Mouse (Mus musculus): Measurements from ENCODE around the gene Ap3b1.
A peak's percentile ranks its signal among the peaks of the same experiment; 100 is the strongest.
"Not testable (repeated sequence)": the region's sequence is repeated elsewhere in the genome, so short reads cannot be mapped to it uniquely, and the experiment has no call there.

Gene Ap3b1

GRCm38 (mm10) chr13:94358401-94359265, at the start of gene Ap3b1:
Gene Ap3b1, plus strand, starts transcription at chr13:94358960.
- peak; percentile 93 for DNase-seq (ENCODE audit: low spot score)

GRCm38 (mm10) chr13:94312812-94313211, 45.9 kb upstream of the Ap3b1 start:
- DNase-seq (ENCODE audit: low spot score) = not testable (repeated sequence)

- no peak for DNase-seq (ENCODE audit: low spot score)
Observed at GRCm38 (mm10) chr13:94316975-94317511, 41.7 kb upstream of the Ap3b1 start.

- no peak for DNase-seq (ENCODE audit: low spot score)
Observed at GRCm38 (mm10) chr13:94321094-94321792, 37.5 kb upstream of the Ap3b1 start.

GRCm38 (mm10) chr13:94322475-94322874, 36.3 kb upstream of the Ap3b1 start:
- no peak for DNase-seq (ENCODE audit: low spot score)

GRCm38 (mm10) chr13:94328063-94328462, 30.7 kb upstream of the Ap3b1 start:
- DNase-seq (ENCODE audit: low spot score) = no peak

- DNase-seq (ENCODE audit: low spot score) = not testable (repeated sequence)
Observed at GRCm38 (mm10) chr13:94329005-94329404, 29.8 kb upstream of the Ap3b1 start.

- no peak for DNase-seq (ENCODE audit: low spot score)
Observed at GRCm38 (mm10) chr13:94330392-94330979, 28.3 kb upstream of the Ap3b1 start.

GRCm38 (mm10) chr13:94338357-94338756, 20.4 kb upstream of the Ap3b1 start:
- no peak for DNase-seq (ENCODE audit: low spot score)

GRCm38 (mm10) chr13:94343192-94343591, 15.6 kb upstream of the Ap3b1 start:
- no peak for DNase-seq (ENCODE audit: low spot score)

GRCm38 (mm10) chr13:94344600-94344999, 14.2 kb upstream of the Ap3b1 start:
- DNase-seq (ENCODE audit: low spot score) = not testable (repeated sequence)

- no peak for DNase-seq (ENCODE audit: low spot score)
Observed at GRCm38 (mm10) chr13:94354584-94354983, 4.2 kb upstream of the Ap3b1 start.

GRCm38 (mm10) chr13:94358101-94358400, 709 bp upstream of the Ap3b1 start:
- peak; percentile 16 for DNase-seq (ENCODE audit: low spot score)

- no peak for DNase-seq (ENCODE audit: low spot score)
Observed at GRCm38 (mm10) chr13:94359282-94359920, 641 bp downstream of the Ap3b1 start.

- not testable (repeated sequence) for DNase-seq (ENCODE audit: low spot score)
Observed at GRCm38 (mm10) chr13:94361013-94361580, 2.3 kb downstream of the Ap3b1 start.

- no peak for DNase-seq (ENCODE audit: low spot score)
Observed at GRCm38 (mm10) chr13:94364336-94364735, 5.6 kb downstream of the Ap3b1 start.

- DNase-seq (ENCODE audit: low spot score) = no peak
Observed at GRCm38 (mm10) chr13:94365108-94365907, 6.5 kb downstream of the Ap3b1 start.

GRCm38 (mm10) chr13:94367869-94368268, 9.1 kb downstream of the Ap3b1 start:
- DNase-seq (ENCODE audit: low spot score) = no peak

- DNase-seq (ENCODE audit: low spot score) = no peak
Observed at GRCm38 (mm10) chr13:94370521-94370920, 11.8 kb downstream of the Ap3b1 start.

GRCm38 (mm10) chr13:94372066-94372465, 13.3 kb downstream of the Ap3b1 start:
- DNase-seq (ENCODE audit: low spot score) = no peak

- no peak for DNase-seq (ENCODE audit: low spot score)
Observed at GRCm38 (mm10) chr13:94374131-94374530, 15.4 kb downstream of the Ap3b1 start.

Measured in retina, embryonic 14.5 days (tissue).